In the genomic region with DNA sequence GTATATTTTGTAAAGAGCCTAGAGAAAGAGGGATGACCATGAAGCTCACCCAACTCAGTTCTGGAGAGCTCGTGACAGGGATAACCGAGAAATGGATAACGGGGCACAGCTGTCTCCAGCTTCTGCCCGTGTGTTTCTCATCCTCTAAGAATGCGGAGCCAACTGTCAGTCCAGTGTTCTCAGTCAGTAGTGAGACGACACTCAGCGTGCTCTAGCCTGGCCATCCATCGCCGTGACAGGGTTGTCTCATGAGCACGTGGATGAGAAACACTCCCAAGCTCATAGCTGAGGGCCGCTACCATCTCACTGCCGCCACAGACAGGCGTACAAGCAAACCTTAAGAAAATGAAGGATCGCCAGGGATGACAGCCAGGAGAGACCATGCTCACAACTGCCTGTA, we compare ENCODE assay signal across 18 mouse cellular contexts.
DNase-seq lines count a peak whose midpoint lies in the region; ATAC-seq and TF ChIP-seq lines count a peak whose summit lies in the region.
"Had no signal": no experiment of that assay in that cellular context is flagged by ENCODE, and none has a peak within 500 bp of the region (broad histone marks: within the 10 kb centered on the region; RNA-seq: fewer than 3 reads in every experiment).

No protein-coding gene starts in this region.

- 0 out of 2 replicates have a peak, but pooled peaks cover 2% of the 10 kb centered on the region for H3K4me1 ChIP-seq in intestine, embryonic 15.5 days (replicated peaks)
- no peaks in the 10 kb centered on the region for H3K4me1 ChIP-seq in intestine, embryonic 16.5 days (ENCODE audit: control insufficient read depth, insufficient read depth, low read length)
- H3K4me1 ChIP-seq in lung, embryonic 16.5 days (replicated peaks; ENCODE audit: control insufficient read depth, insufficient read depth, low read length): no peaks in the 10 kb centered on the region
- no peaks in the 10 kb centered on the region for H3K4me1 ChIP-seq in lung, adult 2 months (ENCODE audit: control insufficient read depth, insufficient read depth, low read length)
- H3K4me1 ChIP-seq in ES-E14 (ENCODE audit: control insufficient read depth in 2 of 2, insufficient read depth in 2 of 2, low read length in 2 of 2, poor library complexity in 1 of 2): peaks cover 0 to 4% of the 10 kb centered on the region in 2 experiments; a peak in 2 of 4 replicates
- H3K4me1 ChIP-seq: forebrain, embryonic 12.5 days; heart, embryonic 15.5 days had no signal

- H3K36me3 ChIP-seq in intestine, embryonic 15.5 days: no peaks in the 10 kb centered on the region
- no peaks in the 10 kb centered on the region for H3K36me3 ChIP-seq in intestine, embryonic 16.5 days (ENCODE audit: control insufficient read depth, insufficient read depth, low read length)
- no peaks in the 10 kb centered on the region for H3K36me3 ChIP-seq in lung, embryonic 16.5 days (ENCODE audit: control insufficient read depth, insufficient read depth, low read length)
- H3K36me3 ChIP-seq in ES-E14 (ENCODE audit: control insufficient read depth, insufficient read depth, low read length, poor library complexity, severe bottlenecking): no peaks in the 10 kb centered on the region
- H3K36me3 ChIP-seq: embryonic facial prominence, embryonic 13.5 days; forebrain, embryonic 12.5 days; heart, embryonic 15.5 days had no signal

- peak; percentile 7 for DNase-seq in gastrocnemius, postnatal 14 days
- DNase-seq in gastrocnemius, adult 8-10 months (ENCODE audit: low spot score in 2 of 2): no peak
- DNase-seq in lung, adult 2 months: no peak
- DNase-seq in ES-E14 (ENCODE audit: low read depth, low spot score): no peak
- DNase-seq: cerebellum, adult 18-20 months; cerebellum, adult 9-11 months; gastrocnemius, postnatal 36 days; heart, adult 18-20 months; heart, postnatal 14 days had no signal

- no peaks in the 10 kb centered on the region for H3K27me3 ChIP-seq in intestine, embryonic 15.5 days (replicated peaks)
- no peaks in the 10 kb centered on the region for H3K27me3 ChIP-seq in intestine, embryonic 16.5 days (replicated peaks; ENCODE audit: control insufficient read depth, insufficient read depth, low read length)
- no peaks in the 10 kb centered on the region for H3K27me3 ChIP-seq in lung, embryonic 16.5 days (ENCODE audit: control insufficient read depth, insufficient read depth, low read depth, low read length)
- H3K27me3 ChIP-seq: CH12.LX; embryonic facial prominence, embryonic 13.5 days; forebrain, embryonic 12.5 days; heart, embryonic 15.5 days had no signal

- no peaks in the 10 kb centered on the region for H3K9me3 ChIP-seq in intestine, embryonic 15.5 days
- H3K9me3 ChIP-seq in intestine, embryonic 16.5 days (ENCODE audit: control insufficient read depth, low read length): no peaks in the 10 kb centered on the region
- no peaks in the 10 kb centered on the region for H3K9me3 ChIP-seq in lung, embryonic 16.5 days (ENCODE audit: control insufficient read depth, low read length)
- H3K9me3 ChIP-seq in ES-E14 (ENCODE audit: control insufficient read depth, insufficient read depth, low read depth, low read length): no peaks in the 10 kb centered on the region
- H3K9me3 ChIP-seq: heart, embryonic 15.5 days had no signal

- H3K9ac ChIP-seq in intestine, embryonic 15.5 days: no peak overlapping the region
- no peak overlapping the region for H3K9ac ChIP-seq in intestine, embryonic 16.5 days (ENCODE audit: low read depth, low read length)
- no peak overlapping the region for H3K9ac ChIP-seq in lung, embryonic 16.5 days (ENCODE audit: low read length)
- H3K9ac ChIP-seq in ES-E14 (ENCODE audit: insufficient read depth, low read depth, low read length, poor library complexity, severe bottlenecking): 0 out of 2 replicates have a peak overlapping the region, but pooled peaks have one; percentile 20
- H3K9ac ChIP-seq: embryonic facial prominence, embryonic 13.5 days; forebrain, embryonic 12.5 days; heart, embryonic 15.5 days; hindbrain, embryonic 14.5 days had no signal

- ATAC-seq in intestine, embryonic 15.5 days: 0 out of 2 replicates have a peak, but pooled peaks have one; percentile 25
- ATAC-seq in intestine, embryonic 16.5 days: no peak
- peak; percentile 62 for ATAC-seq in lung, embryonic 16.5 days (ENCODE audit: low read depth)

- TF ChIP-seq CTCF in lung, adult 2 months (IDR thresholded peaks at IDR 0.05; ENCODE audit: insufficient read depth, low read length): no peak

- in situ Hi-C loops in ES-E14 (cut with MboI; ENCODE audit: low sequenced_read_pairs in 2 of 2, unreplicated experiment in 2 of 2): no loop called here

- no peak overlapping the region for H3K4me3 ChIP-seq in intestine, embryonic 15.5 days (replicated peaks)
- no peak overlapping the region for H3K4me3 ChIP-seq in intestine, embryonic 16.5 days (ENCODE audit: low read length)
- H3K4me3 ChIP-seq in lung, embryonic 16.5 days (ENCODE audit: low read length): no peak overlapping the region
- H3K4me3 ChIP-seq in lung, adult 2 months (replicated peaks; ENCODE audit: extremely low read depth, low read depth, low read length): no peak overlapping the region
- H3K4me3 ChIP-seq in ES-E14 (ENCODE audit: insufficient read depth in 1 of 2, low read depth in 1 of 2, low read length in 2 of 2, poor library complexity in 1 of 2, severe bottlenecking in 1 of 2): no peak overlapping the region
- H3K4me3 ChIP-seq: embryonic facial prominence, embryonic 13.5 days; forebrain, embryonic 12.5 days; heart, embryonic 15.5 days had no signal

- TF ChIP-seq POLR2A in lung, adult 2 months (IDR thresholded peaks at IDR 0.05; ENCODE audit: borderline replicate concordance, extremely low read depth, low read depth, low read length): no peak

- no peak overlapping the region for H3K27ac ChIP-seq in intestine, embryonic 15.5 days
- H3K27ac ChIP-seq in intestine, embryonic 16.5 days (ENCODE audit: low read length): no peak overlapping the region
- no peak overlapping the region for H3K27ac ChIP-seq in lung, embryonic 16.5 days (ENCODE audit: low read length)
- no peak overlapping the region for H3K27ac ChIP-seq in ES-E14 (ENCODE audit: insufficient read depth, low read depth, low read length, poor library complexity, severe bottlenecking)
- H3K27ac ChIP-seq: embryonic facial prominence, embryonic 13.5 days; forebrain, embryonic 12.5 days; heart, embryonic 15.5 days; hindbrain, embryonic 14.5 days had no signal

- H3K4me2 ChIP-seq in intestine, embryonic 15.5 days (replicated peaks): no peak overlapping the region
- no peak overlapping the region for H3K4me2 ChIP-seq in intestine, embryonic 16.5 days (ENCODE audit: low read depth, low read length)
- no peak overlapping the region for H3K4me2 ChIP-seq in lung, embryonic 16.5 days (ENCODE audit: low read depth, low read length)
- H3K4me2 ChIP-seq: embryonic facial prominence, embryonic 13.5 days; forebrain, embryonic 12.5 days; heart, embryonic 11.5 days; heart, embryonic 15.5 days; hindbrain, embryonic 14.5 days had no signal

- WGBS in intestine, embryonic 15.5 days: 59% methylated on average over 14 of the region's 14 CpGs
- 60% methylated on average over 14 of the region's 14 CpGs for WGBS in intestine, embryonic 16.5 days
- WGBS in lung, embryonic 16.5 days: 44% methylated on average over 14 of the region's 14 CpGs
- 66% methylated on average over 14 of the region's 14 CpGs for WGBS in lung, adult 2 months

- intact Hi-C loops in gastrocnemius, postnatal 14 days (cut with DNase I; ENCODE audit: low total_unique reads): no loop called here

TF ChIP-seq in ES-E14, 5 proteins besides CTCF, POLR2A, EP300 and RAD21:
- TF ChIP-seq ZNF384 (IDR thresholded peaks at IDR 0.05; ENCODE audit: low read depth, low read length) (no peak), ZC3H11A (IDR thresholded peaks at IDR 0.05; ENCODE audit: borderline replicate concordance, low read depth, low read length) (no peak), MAFK (IDR thresholded peaks at IDR 0.05; ENCODE audit: insufficient read depth, low read depth, low read length) (no peak), CHD2 (IDR thresholded peaks at IDR 0.05; ENCODE audit: low read depth, low read length) (no peak), HCFC1 (IDR thresholded peaks at IDR 0.05; ENCODE audit: borderline replicate concordance, insufficient read depth, low read length) (no peak)
